Mouse (Mus musculus): ENCODE results near the gene Zc3h6.
"Not testable (repeated sequence)": the region's sequence is repeated elsewhere in the genome, so short reads cannot be mapped to it uniquely, and the experiment has no call there.

The Zc3h6 gene

GRCm38 (mm10) chr2:128966641-128967580, at the start of gene Zc3h6:
Zc3h6 (plus strand) TSS chr2:128967402.
- DNase-seq (ENCODE audit: low spot score in 2 of 2): peak; percentile 96 to 99

GRCm38 (mm10) chr2:128924799-128925198, 42.4 kb upstream of the Zc3h6 start:
- DNase-seq (ENCODE audit: low spot score in 2 of 2): no peak

GRCm38 (mm10) chr2:128928446-128928845, 38.8 kb upstream of the Zc3h6 start:
- no peak for DNase-seq (ENCODE audit: low spot score in 2 of 2)

GRCm38 (mm10) chr2:128930704-128931103, 36.5 kb upstream of the Zc3h6 start:
- DNase-seq (ENCODE audit: low spot score in 2 of 2): no peak

GRCm38 (mm10) chr2:128936256-128936655, 30.9 kb upstream of the Zc3h6 start:
- DNase-seq (ENCODE audit: low spot score in 2 of 2): no peak

GRCm38 (mm10) chr2:128943538-128944528, 23.4 kb upstream of the Zc3h6 start, which contains the start of gene Zc3h8:
Zc3h8 (minus strand) TSS chr2:128944077.
- DNase-seq (ENCODE audit: low spot score in 2 of 2): peak; percentile 90 to 93

GRCm38 (mm10) chr2:128947962-128948588, 19.1 kb upstream of the Zc3h6 start:
- DNase-seq (ENCODE audit: low spot score in 2 of 2): no peak

DNA sequence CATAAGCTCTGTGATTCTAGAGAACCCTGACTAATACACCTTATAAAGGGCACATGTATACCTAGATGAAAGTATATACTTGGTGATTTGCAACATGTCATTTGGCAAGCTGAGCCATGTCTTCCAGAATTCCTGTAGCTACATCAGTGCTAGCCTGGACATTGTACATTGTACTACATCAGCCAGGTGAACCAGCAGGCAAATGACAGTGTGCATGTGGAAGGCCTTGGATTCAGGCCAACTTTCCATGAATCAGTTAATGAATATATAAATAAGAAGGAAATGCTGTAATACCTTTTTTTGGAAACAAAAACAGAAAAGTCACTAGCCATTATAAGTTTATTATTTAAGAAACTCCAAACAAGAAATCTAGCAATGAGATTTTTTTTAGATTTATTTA, 13.0 kb upstream of the Zc3h6 start:
- DNase-seq (ENCODE audit: low spot score in 2 of 2): no peak

GRCm38 (mm10) chr2:128965505-128966105, 1.6 kb upstream of the Zc3h6 start:
- no peak for DNase-seq (ENCODE audit: low spot score in 2 of 2)

DNA sequence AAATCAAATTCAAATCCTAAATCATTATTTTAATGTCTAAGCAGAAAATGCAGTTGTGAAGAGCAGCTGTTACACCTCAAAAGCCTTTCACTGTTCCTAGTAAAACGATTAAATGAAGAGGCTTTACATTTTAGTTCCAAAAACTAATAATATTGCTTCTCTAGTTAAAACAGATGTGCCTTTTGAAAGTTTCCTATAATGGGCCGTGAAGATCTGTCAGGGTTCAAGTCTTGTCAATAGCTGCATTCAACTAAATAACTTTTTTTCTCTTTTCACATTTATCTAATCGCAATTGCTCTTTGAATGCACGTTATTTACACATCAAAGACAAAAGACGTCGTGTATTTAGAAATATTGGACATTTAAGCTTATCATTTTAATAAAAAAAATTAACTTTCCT, 966 bp upstream of the Zc3h6 start:
- DNase-seq (ENCODE audit: low spot score in 2 of 2): no peak

DNA sequence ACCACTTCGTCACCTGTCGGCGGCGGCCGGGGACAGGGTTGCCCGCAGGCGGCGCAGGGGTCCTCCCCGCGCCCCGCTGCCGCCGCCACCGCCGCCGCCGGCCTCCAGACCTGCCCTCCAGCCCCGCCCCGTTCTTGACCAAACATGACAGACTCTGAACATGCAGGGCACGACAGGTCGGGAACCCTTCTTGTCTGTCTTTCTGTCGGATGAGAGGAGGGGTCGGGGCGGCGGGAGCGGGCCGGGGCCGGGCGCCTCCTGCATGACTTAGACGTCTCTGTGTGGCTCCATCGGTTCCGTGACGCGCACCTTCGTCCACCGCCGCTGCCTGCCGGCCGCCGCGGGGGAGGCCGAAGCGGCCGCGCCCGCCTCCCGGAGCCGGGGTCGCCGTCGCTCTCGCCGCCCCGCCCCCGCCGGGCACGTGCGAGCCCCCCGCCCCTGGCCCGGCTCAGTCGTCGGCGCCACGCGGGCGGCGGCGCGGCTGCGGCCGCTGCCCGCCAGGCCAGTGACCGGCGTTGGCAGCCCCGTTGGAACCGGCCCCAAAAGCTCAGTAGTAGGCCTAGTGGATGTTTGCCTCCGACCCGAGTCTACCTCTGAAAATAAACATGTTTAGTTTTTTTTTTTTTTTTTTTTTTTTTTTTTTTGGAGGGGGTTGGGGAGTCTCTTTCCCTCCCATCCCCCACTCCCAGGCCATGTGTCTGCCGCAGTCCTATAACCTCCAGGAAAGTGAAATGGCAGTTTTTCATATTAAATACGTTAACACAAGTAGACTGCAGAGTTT, 649 bp downstream of the Zc3h6 start, which contains the start of gene Gm10762:
TSS of gene Gm10762 (minus strand) at position 65 of the 781 bp plus-strand sequence.
- DNase-seq (ENCODE audit: low spot score in 2 of 2): peak; percentile 55 to 58

DNA sequence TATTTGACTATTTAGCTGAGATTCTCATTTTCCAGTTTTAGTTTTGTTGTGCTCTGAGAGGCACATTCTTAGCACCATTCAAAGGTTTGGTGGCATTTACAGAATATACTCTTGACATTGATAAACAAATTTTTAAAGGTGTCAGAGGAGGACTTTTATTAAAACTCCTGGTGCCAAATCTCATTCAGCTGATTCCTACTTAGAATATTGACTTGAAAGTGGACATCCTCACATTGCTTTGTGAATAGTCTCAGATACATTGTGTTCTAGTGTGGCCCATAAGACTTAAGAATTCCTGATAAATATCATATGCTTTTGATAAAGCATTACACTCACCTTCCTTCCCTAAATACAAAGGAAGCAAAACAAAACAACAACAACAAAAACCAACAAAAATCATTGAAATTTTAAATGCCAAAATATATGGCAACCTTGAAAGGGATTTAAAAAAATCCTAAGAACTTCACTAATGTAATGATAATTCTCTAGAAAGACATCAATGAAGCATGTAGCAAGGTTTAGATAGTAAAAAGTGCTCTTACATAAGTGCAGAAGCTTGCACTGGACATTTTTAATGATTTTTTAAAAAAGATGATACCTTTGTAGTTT, 1.4 kb downstream of the Zc3h6 start:
- no peak for DNase-seq (ENCODE audit: low spot score in 2 of 2)

- no peak for DNase-seq (ENCODE audit: low spot score in 2 of 2)
Measured at GRCm38 (mm10) chr2:128972301-128972700, 5.1 kb downstream of the Zc3h6 start.

DNA sequence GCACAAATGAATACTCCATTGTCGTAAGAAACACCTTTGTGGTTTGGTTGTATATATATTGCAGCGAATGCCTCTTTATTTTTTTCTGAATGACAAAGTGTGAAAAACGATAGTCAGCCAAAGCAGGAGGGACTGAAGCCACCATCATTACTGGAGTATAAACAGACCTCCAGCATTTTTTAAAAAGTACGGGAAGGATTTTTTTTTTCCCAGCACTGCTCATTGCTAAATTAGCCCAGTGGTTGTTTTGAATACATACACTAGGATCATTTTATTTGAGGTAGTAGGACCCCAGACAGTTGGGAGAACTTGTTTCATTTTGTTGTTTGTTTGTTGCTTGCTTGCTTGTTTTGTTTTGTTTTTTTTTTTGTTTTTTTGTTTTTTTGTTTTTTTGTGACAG, 8.4 kb downstream of the Zc3h6 start:
- no peak for DNase-seq (ENCODE audit: low spot score in 2 of 2)

GRCm38 (mm10) chr2:128984746-128985145, 17.5 kb downstream of the Zc3h6 start:
- no peak for DNase-seq (ENCODE audit: low spot score in 2 of 2)

GRCm38 (mm10) chr2:129004872-129005271, 37.7 kb downstream of the Zc3h6 start:
- DNase-seq (ENCODE audit: low spot score in 2 of 2): no peak

- no peak for DNase-seq (ENCODE audit: low spot score in 2 of 2)
Measured at GRCm38 (mm10) chr2:129006194-129006749, 39.1 kb downstream of the Zc3h6 start.

GRCm38 (mm10) chr2:129008867-129009266, 41.7 kb downstream of the Zc3h6 start:
- DNase-seq (ENCODE audit: low spot score in 2 of 2): not testable (repeated sequence)

GRCm38 (mm10) chr2:129020106-129020505, 52.9 kb downstream of the Zc3h6 start:
- no peak for DNase-seq (ENCODE audit: low spot score in 2 of 2)

DNA sequence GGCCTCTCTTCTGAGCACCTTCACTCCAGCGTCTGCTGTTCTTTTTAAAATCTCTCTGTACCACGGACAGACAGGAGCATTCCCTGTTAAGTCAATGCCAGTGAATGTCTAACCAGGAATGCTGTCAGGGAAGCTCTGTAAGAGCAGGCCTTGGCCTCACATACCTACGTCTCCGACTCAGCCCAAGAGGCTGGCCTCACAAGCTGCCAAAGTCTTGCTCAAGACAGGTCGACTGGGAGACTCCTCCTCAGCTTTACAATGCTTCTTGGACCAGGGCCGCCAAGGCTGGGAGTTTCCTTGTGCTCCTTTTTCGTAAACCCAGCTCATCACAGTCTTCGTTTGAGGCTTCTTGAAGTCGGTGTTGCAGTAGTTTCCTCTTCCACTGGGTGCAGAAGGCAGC, 57.6 kb downstream of the Zc3h6 start:
- DNase-seq (ENCODE audit: low spot score in 2 of 2): no peak
